Mouse (Mus musculus): ENCODE measurements around the gene Camsap2.
A peak's percentile ranks its signal among the peaks of the same experiment; 100 is the strongest.

Gene Camsap2

GRCm38 (mm10) chr1:136343727-136344126 is 2.2 kb downstream of the Camsap2 start:
- DNase-seq, result no peak

DNA sequence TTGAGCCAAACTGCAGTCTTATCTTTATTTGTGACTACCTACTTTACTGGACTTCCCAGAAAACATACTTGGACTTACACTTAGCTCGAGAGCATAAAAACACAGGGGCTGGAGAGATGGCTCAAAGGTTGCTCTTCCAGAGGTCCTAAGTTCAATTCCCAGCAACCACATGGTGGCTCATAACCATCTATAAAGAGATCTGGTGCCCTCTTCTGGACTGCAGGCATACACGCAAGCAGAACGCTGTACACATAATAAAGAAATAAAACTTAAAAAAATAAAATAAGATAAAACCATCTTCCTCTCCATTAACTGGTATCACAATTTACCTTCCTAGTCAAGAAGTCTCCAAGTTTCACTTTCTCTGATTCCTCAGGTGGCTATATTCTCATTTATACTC is 5.4 kb downstream of the Camsap2 start:
- no peak for DNase-seq

GRCm38 (mm10) chr1:136334743-136335142 is 11.2 kb downstream of the Camsap2 start:
- DNase-seq, result peak in 1 of 2 experiments; percentile 23

DNA sequence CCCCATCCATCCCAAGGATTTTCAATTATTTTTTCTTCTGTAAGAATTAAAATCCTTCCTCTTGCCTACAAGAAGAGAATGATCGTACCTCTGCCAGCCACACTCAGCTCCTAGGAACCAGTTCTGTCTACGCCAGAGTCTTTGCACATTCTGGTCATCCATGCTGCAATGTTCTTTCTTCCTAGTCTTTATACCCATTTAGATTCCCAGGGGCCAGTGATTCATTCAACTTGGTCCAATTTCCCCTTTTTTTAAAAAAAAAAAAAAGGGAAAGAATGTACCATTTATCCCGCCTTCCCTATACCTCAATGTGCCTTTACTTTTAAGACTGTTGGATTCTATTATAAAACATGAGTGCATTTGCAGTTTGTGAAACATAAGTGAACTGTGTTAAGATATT is 12.4 kb downstream of the Camsap2 start:
- no peak for DNase-seq

DNA sequence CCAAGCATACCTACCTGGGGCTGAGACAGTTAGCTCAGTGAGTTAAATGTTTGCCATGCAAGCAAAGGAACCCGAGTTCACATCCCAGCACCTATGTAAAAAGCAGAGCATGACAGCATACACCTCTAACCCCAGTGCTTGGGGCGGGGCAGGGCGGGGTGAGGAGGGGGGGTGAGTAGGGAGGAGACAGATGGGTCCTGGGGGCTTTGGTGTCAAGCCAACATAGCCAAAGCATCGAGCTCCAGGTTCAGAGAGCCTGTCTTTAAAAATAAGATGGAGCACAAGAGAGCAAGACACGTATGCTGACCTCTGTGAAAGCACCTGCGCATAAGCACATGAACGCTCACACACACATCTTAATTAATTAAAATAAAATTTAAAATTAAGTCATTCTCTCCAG is 12.8 kb downstream of the Camsap2 start:
- DNase-seq, result peak in 1 of 2 experiments; percentile 20

DNA sequence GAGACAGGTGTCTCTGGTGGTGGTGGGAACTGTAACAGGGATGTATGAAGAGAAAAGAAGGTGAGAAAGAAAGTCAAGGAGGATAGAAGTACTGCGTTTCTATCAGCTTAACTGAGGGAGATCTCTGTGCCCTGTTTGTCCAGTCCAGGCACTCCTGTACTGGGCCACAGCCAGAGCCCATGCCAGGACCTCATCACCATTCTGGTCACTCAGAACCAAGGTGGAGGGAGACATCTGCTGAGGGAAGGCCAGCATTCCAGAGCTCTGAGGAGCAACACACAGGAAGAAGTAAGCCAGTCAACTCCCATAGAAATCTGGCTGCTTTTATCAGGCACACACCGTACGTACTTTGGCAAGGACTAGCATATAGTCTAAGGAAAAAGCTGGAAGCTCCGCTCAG is 14.1 kb downstream of the Camsap2 start:
- peak; percentile 77 to 78 for DNase-seq

- DNase-seq, result peak in 1 of 2 experiments; percentile 34
Observed at GRCm38 (mm10) chr1:136329426-136329825, 16.5 kb downstream of the Camsap2 start.

DNA sequence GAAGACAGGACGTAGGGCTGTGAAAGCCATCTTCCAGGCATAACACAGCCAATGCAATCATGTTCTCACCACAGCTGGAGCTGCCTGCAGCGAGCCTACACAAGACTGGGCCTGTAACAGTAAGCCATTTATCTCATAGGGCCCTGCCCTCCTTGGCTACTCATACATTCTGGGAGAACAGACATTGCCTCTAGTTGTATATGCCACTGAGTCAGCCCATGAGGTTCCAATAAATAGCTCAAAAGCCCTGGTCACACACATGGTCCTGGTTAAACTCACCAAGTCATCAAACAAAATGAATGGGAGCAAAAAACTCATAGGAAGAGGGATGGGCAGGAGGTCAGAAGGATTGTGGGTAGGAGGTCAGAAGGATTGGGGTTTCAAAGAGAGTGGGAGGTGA is 17.3 kb downstream of the Camsap2 start:
- DNase-seq, result no peak

- DNase-seq, result no peak
Observed at GRCm38 (mm10) chr1:136327638-136328037, 18.3 kb downstream of the Camsap2 start.

GRCm38 (mm10) chr1:136325933-136326332 is 20.0 kb downstream of the Camsap2 start:
- DNase-seq, result peak; percentile 28 to 45

GRCm38 (mm10) chr1:136322331-136322730 is 23.6 kb downstream of the Camsap2 start:
- DNase-seq, result no peak

- no peak for DNase-seq
Observed at GRCm38 (mm10) chr1:136316317-136316716, 29.6 kb downstream of the Camsap2 start.

DNA sequence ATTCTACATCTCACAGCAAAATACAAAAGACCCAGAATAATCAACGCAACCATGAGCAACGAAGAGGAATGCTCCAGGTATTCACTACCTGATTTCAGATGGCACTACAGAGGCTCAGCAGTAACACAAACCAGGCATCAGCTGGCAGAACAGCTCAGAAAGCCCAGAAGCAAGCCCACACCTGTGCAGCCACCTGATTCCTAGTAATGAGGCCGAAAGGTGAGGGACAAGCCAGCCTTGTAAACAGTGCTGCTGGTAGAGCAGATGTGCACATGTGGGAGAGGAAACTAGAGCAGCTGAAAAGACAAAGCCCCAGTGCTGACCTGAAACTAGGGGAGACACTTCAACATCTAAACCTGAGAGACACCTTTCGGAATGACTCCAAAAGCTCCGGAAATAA is 36.7 kb downstream of the Camsap2 start:
- DNase-seq, result no peak

GRCm38 (mm10) chr1:136306424-136306823 is 39.5 kb downstream of the Camsap2 start:
- peak; percentile 37 to 53 for DNase-seq

DNA sequence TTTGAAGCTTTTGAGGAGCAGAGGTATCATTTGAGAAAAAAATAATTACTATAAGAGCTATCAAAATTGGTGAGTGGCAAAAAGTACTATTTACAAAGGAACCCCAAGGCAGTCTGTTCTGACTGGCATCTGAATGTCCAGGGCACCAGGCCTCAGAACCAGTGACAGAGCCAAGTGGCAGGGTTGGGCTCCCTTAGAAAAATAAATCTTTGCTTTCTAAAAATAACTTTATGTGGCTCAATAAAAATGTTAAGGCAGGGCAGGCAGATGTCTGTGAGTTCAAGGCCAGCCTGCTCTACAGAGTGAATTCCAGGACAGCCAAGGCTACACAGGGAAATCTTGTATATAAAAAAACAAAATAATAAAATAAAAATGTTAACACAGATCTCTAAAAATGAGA is 51.9 kb downstream of the Camsap2 start:
- no peak for DNase-seq

DNA sequence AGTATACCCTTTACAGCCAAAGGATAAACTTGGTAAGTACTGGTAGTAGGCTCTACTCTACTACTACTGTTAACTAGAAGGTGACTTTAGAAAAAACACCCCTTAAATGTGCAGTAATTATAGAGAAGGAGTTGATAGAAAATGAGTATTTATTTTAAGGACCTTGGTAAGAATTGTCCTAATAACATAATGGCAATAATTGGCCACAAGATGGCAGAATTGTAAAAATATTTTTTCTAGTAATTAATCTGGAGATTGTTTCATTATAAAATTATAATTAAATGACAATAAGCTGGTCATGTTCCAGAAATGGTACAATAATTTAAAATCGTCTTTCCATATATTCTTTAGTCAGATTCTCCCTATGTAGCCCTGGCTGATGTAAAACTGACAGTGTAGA is 56.1 kb downstream of the Camsap2 start:
- DNase-seq, result no peak

GRCm38 (mm10) chr1:136277366-136277765 is 68.5 kb downstream of the Camsap2 start:
- DNase-seq, result no peak

DNA sequence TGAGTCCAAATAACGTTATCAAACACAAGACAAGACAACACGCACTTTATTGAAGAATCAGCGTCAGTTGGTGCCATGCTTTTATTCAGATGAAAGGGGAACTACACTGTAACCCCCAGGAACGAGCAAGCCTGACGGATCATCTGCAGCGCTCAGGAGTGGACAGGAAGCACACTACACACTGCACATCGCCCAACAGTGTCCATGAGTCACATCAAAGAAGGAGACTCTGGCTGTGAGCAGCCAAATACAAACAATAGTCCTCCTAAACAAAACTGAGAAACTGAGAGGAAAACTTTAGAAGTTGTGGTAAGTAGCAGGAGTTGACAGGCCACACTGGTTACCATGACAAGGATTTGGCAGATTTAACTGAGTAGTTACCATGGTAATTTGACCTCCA is 77.7 kb downstream of the Camsap2 start:
- DNase-seq, result no peak

DNA sequence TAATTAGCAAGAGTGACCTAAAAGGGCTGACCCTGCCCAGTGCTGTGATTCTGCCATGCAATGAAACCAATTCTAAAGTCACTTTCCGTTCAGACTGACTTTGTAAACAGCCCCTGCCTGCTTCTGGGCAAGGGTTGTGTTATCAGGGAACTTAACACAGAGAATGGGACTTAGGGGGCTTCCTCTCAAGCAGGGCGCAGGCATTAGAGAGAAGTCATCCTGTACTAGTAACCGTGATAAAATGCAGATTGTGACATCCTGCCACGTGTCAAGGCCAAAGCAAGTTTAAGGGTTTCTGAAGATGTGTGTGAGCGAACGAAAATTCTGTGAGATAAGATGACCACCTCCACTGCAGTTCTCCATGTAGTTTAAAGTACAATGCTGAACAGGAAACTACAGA is 79.8 kb downstream of the Camsap2 start:
- no peak for DNase-seq

- no peak for DNase-seq
Observed at GRCm38 (mm10) chr1:136263355-136263754, 82.5 kb downstream of the Camsap2 start.

DNA sequence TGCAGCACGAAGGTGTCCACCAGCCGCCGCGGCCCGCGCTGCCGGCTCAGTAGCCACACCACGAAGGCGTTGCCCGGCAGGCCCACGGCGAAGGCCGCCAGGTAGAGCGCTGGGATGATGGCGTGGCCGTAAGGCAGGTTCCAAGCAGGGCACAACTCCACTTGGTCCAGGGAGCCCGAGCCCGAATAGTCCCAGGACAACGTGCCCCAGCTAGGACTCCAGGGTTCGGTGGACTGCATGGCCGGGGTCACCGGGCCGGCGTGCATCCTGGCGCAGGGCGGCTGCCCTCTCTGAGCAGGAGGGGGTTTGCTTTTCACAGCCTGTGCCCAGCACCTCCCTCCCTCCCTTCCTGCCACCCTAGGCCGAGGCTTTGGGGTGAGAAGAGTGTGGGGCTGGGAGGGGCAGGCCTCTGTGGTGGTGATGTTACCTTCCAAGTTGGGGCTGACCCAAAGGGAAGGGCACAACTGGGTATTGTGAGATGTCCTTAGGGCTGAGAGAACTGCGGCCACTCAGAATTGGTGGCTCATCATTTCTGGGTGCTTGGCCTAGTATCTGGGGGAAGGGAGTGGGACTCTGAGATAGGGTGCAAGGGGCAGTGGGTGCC is 85.2 kb downstream of the Camsap2 start, which contains the start of gene Gpr25:
Gene Gpr25, minus strand, starts transcription at position 239 of the 604 bp plus-strand sequence.
- no peak for DNase-seq

DNA sequence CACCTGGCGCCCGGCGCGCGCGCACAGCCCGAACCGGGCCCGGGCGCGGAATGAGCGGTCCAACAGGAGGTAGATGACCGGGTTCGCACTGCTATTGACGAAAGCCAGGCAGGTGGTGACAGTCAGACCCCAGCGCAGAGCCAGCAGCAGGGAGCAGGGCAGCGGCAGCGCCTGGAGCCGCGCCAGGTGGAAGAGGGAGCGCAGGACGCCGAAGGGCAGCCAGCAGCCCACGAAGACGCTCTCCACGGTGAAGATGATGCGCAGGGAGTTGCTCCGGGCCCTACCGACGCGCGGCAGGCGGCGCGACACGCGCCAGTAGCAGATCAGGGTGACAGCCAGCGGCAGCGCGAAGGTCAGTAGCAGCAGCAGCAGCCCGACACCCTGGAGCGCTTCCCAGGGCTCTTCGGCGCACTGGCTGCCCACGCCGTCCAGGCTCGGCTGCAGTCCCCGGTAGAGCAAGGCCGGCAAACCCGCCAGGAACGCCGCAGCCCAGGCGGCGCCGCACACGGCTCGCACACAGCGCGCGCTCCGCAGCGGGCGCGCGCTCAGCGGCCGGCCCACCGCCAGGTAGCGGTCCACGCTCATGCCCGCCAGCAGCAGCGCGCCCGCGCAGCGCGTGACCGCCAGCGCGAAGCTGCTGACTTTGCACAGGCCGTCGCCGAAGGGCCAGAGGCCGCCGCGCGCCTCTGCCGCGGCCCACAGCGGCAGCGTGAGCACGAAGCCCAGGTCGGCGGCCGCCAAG is 85.8 kb downstream of the Camsap2 start:
- peak; percentile 83 to 89 for DNase-seq

GRCm38 (mm10) chr1:136259543-136259892 is 86.4 kb downstream of the Camsap2 start:
- DNase-seq, result no peak

GRCm38 (mm10) chr1:136258495-136258894 is 87.4 kb downstream of the Camsap2 start:
- DNase-seq, result no peak

- DNase-seq, result no peak
Observed at GRCm38 (mm10) chr1:136255657-136256056, 90.2 kb downstream of the Camsap2 start.
